Mouse (Mus musculus) olfactory bulb, adult 2 months (tissue): ENCODE data around the gene Tspan9.

Experiments
- CTCF ChIP-seq: fragments of 200-500 bp; IDR thresholded peaks from 2 replicates; pipeline ENCODE4 v1.5.1; 2012; ENCODE audit warnings: low read depth, mild to moderate bottlenecking, low read length, moderate library complexity; ENCODE audit not compliant: insufficient read depth
- POLR2A ChIP-seq: fragments of 200-500 bp; IDR thresholded peaks from 2 replicates; pipeline ENCODE4 v1.6.1; 2012; ENCODE audit warnings: mild to moderate bottlenecking, low read depth, low read length, moderate library complexity; ENCODE audit not compliant: insufficient read depth

GRCm38 (mm10) chr6:128145765-128146164 lies 2.4 kb upstream of the Tspan9 start:
- no peak for TF ChIP-seq CTCF
- no peak for TF ChIP-seq POLR2A
